Mouse (Mus musculus) stomach, embryonic 14.5 days (tissue): ENCODE measurements around the gene Togaram2. TPM values are rescaled to one million over a fixed set of nuclear protein-coding genes. Genes with fewer than 3 reads are reported as not detected.

Source experiments
- ATAC-seq: fragments of 200-750 bp; cut with Nextera tagmentation; 2 replicates; pipeline ENCODE4 v1.8.0; 2017; ENCODE audit warnings: low read depth, moderate TSS enrichment; ENCODE audit not compliant: insufficient number of reproducible peaks, insufficient read depth, low FRiP score
- H3K27ac ChIP-seq: fragments of 300-500 bp; sonication (generic); 2 replicates; pipeline ENCODE4 v1.5.1; 2014; ENCODE audit warnings: mild to moderate bottlenecking, low read length, moderate library complexity, mixed read lengths
- H3K27me3 ChIP-seq: fragments of 300-500 bp; sonication (generic); 2 replicates; pipeline ENCODE4 v1.6.1; 2014; ENCODE audit warnings: low read length, control low read depth, mixed read lengths; ENCODE audit not compliant: control insufficient read depth, insufficient read depth
- H3K36me3 ChIP-seq: fragments of 300-500 bp; sonication (generic); 2 replicates; pipeline ENCODE4 v1.6.1; 2014; ENCODE audit warnings: mild to moderate bottlenecking, control low read depth, low read length, moderate library complexity, mixed read lengths; ENCODE audit not compliant: control insufficient read depth, insufficient read depth
- H3K4me1 ChIP-seq: fragments of 300-500 bp; sonication (generic); 2 replicates; pipeline ENCODE4 v1.6.1; 2014; ENCODE audit warnings: low read length, control low read depth, mixed read lengths; ENCODE audit not compliant: control insufficient read depth, insufficient read depth
- H3K4me2 ChIP-seq: fragments of 300-500 bp; sonication (generic); replicated peaks from 2 replicates; pipeline ENCODE4 v1.6.1; 2014; ENCODE audit warnings: low read depth, low read length, control low read depth
- H3K4me3 ChIP-seq: fragments of 300-500 bp; sonication (generic); 2 replicates; pipeline ENCODE4 v1.5.1; 2014; ENCODE audit warnings: low read depth, low read length, control low read depth
- H3K9ac ChIP-seq: fragments of 300-500 bp; sonication (generic); replicated peaks from 2 replicates; pipeline ENCODE4 v1.6.1; 2014; ENCODE audit warnings: low read depth, mild to moderate bottlenecking, control low read depth, low read length, moderate library complexity, mixed read lengths
- H3K9me3 ChIP-seq: fragments of 300-500 bp; sonication (generic); 2 replicates; pipeline ENCODE4 v1.6.1; 2016; ENCODE audit warnings: low read depth, low read length, control low read depth; ENCODE audit not compliant: control insufficient read depth
- WGBS: fragments of 180-500 bp; shearing (Covaris S2); extraction: QIAGEN DNeasy Blood & Tissue Kit; methylation state at CpG from one replicate; pipeline ENCODE4 v1.1.7; 2014; 5-methylcytosine and 5-hydroxymethylcytosine counted together
- polyA plus RNA-seq: library from polyadenylated mRNA; unstranded; fragments of >200 nt; fragmentation: Nextera tagmentation; extraction: Ambion mirVana; gene quantifications from 2 replicates; pipeline ENCODE4 v1.2.1, GENCODE M21; 2014

The Togaram2 gene
- polyA plus RNA-seq, 1 experiment from 2014 or later, result 0.36 TPM

- no peak overlapping the region for H3K4me2 ChIP-seq
- no peaks in the 10 kb centered on the region for H3K9me3 ChIP-seq
- H3K4me3 ChIP-seq, result no peak overlapping the region
- no peaks in the 10 kb centered on the region for H3K27me3 ChIP-seq
- no peaks in the 10 kb centered on the region for H3K4me1 ChIP-seq
- H3K9ac ChIP-seq, result no peak overlapping the region
- H3K36me3 ChIP-seq, result no peaks in the 10 kb centered on the region
- ATAC-seq, result no peak
- no peak overlapping the region for H3K27ac ChIP-seq
These were observed 47.4 kb downstream of the Togaram2 start for GRCm38 (mm10) chr17:71720434-71720833.

GRCm38 (mm10) chr17:71721019-71721418 is 48.0 kb downstream of the Togaram2 start:
- no peak for ATAC-seq
- no peak overlapping the region for H3K4me2 ChIP-seq
- 63% methylated on average over 3 of the region's 3 CpGs for WGBS

GRCm38 (mm10) chr17:71730655-71731054 is 57.6 kb downstream of the Togaram2 start:
- Histone ChIP-seq H3K27ac (no peak overlapping the region), H3K4me3 (no peak overlapping the region), H3K9me3 (no peaks in the 10 kb centered on the region), H3K27me3 (no peaks in the 10 kb centered on the region), H3K4me1 (no peaks in the 10 kb centered on the region), H3K4me2 (no peak overlapping the region), H3K36me3 (no peaks in the 10 kb centered on the region), H3K9ac (no peak overlapping the region)
- 47% methylated on average over 2 of the region's 2 CpGs for WGBS
- peak; percentile 18; the same call in 1 of the 2 replicates for ATAC-seq

More at GRCm38 (mm10) chr17:71721019-71721418, 48.0 kb downstream of the Togaram2 start:
- Histone ChIP-seq H3K9me3 (no peaks in the 10 kb centered on the region), H3K9ac (no peak overlapping the region), H3K4me3 (no peak overlapping the region), H3K36me3 (no peaks in the 10 kb centered on the region), H3K27ac (no peak overlapping the region), H3K27me3 (no peaks in the 10 kb centered on the region), H3K4me1 (no peaks in the 10 kb centered on the region)

GRCm38 (mm10) chr17:71736442-71736841 is 63.4 kb downstream of the Togaram2 start:
- 50% methylated on average over 3 of the region's 3 CpGs for WGBS
- Histone ChIP-seq H3K4me3 (no peak overlapping the region), H3K27ac (no peak overlapping the region)

GRCm38 (mm10) chr17:71742156-71742555 is 69.1 kb downstream of the Togaram2 start:
- no peaks in the 10 kb centered on the region for H3K36me3 ChIP-seq
- no peak overlapping the region for H3K4me3 ChIP-seq
- H3K4me1 ChIP-seq, result no peaks in the 10 kb centered on the region
- 84% methylated on average over 3 of the region's 3 CpGs for WGBS
- no peak for ATAC-seq
- H3K9ac ChIP-seq, result no peak overlapping the region
- H3K4me2 ChIP-seq, result no peak overlapping the region
- no peaks in the 10 kb centered on the region for H3K9me3 ChIP-seq
- no peak overlapping the region for H3K27ac ChIP-seq
- no peaks in the 10 kb centered on the region for H3K27me3 ChIP-seq

More at GRCm38 (mm10) chr17:71736442-71736841, 63.4 kb downstream of the Togaram2 start:
- no peak overlapping the region for H3K9ac ChIP-seq
- no peaks in the 10 kb centered on the region for H3K27me3 ChIP-seq
- ATAC-seq, result no peak
- no peaks in the 10 kb centered on the region for H3K4me1 ChIP-seq
- no peaks in the 10 kb centered on the region for H3K36me3 ChIP-seq
- no peaks in the 10 kb centered on the region for H3K9me3 ChIP-seq
- H3K4me2 ChIP-seq, result no peak overlapping the region

GRCm38 (mm10) chr17:71742935-71743334 is 69.9 kb downstream of the Togaram2 start:
- H3K4me1 ChIP-seq, result no peaks in the 10 kb centered on the region
- H3K27ac ChIP-seq, result no peak overlapping the region
- no peak overlapping the region for H3K4me3 ChIP-seq
- no peaks in the 10 kb centered on the region for H3K9me3 ChIP-seq
- WGBS, result 31% methylated on average over 5 of the region's 5 CpGs
- no peak overlapping the region for H3K9ac ChIP-seq
- no peaks in the 10 kb centered on the region for H3K27me3 ChIP-seq
- H3K36me3 ChIP-seq, result no peaks in the 10 kb centered on the region
- H3K4me2 ChIP-seq, result no peak overlapping the region
- no peak for ATAC-seq

GRCm38 (mm10) chr17:71746114-71746513 is 73.1 kb downstream of the Togaram2 start:
- no peak for ATAC-seq
- Histone ChIP-seq H3K27ac (no peak overlapping the region), H3K4me2 (no peak overlapping the region), H3K4me3 (no peak overlapping the region), H3K4me1 (no peaks in the 10 kb centered on the region), H3K9me3 (no peaks in the 10 kb centered on the region), H3K9ac (no peak overlapping the region), H3K27me3 (no peaks in the 10 kb centered on the region), H3K36me3 (no peaks in the 10 kb centered on the region)
- 63% methylated on average over 9 of the region's 9 CpGs for WGBS

GRCm38 (mm10) chr17:71747561-71747960 is 74.5 kb downstream of the Togaram2 start:
- ATAC-seq, result no peak
- Histone ChIP-seq H3K27me3 (no peaks in the 10 kb centered on the region), H3K9ac (no peak overlapping the region), H3K4me1 (no peaks in the 10 kb centered on the region), H3K36me3 (no peaks in the 10 kb centered on the region), H3K4me2 (no peak overlapping the region), H3K27ac (no peak overlapping the region), H3K9me3 (no peaks in the 10 kb centered on the region), H3K4me3 (no peak overlapping the region)
- 76% methylated on average over 8 of the region's 8 CpGs for WGBS

GRCm38 (mm10) chr17:71749616-71750168 is 76.6 kb downstream of the Togaram2 start:
- no peak overlapping the region for H3K9ac ChIP-seq
- no peak overlapping the region for H3K4me2 ChIP-seq
- no peaks in the 10 kb centered on the region for H3K27me3 ChIP-seq
- WGBS, result 71% methylated on average over 9 of the region's 9 CpGs
- H3K9me3 ChIP-seq, result no peaks in the 10 kb centered on the region
- H3K36me3 ChIP-seq, result no peaks in the 10 kb centered on the region
- no peak overlapping the region for H3K27ac ChIP-seq
- no peak for ATAC-seq
- H3K4me1 ChIP-seq, result no peaks in the 10 kb centered on the region
- no peak overlapping the region for H3K4me3 ChIP-seq
